Mouse (Mus musculus) embryonic facial prominence, embryonic 15.5 days (tissue): Measurements from ENCODE around the gene Mal. TPM values are rescaled to one million over a fixed set of nuclear protein-coding genes. Genes with fewer than 3 reads are reported as not detected.

Experiments
- ATAC-seq: fragments of 200-750 bp; cut with Nextera tagmentation; 2 replicates; pipeline ENCODE4 v1.8.0; 2017; ENCODE audit warnings: low read depth, moderate TSS enrichment; ENCODE audit not compliant: insufficient number of reproducible peaks, low FRiP score, low TSS enrichment
- H3K27ac ChIP-seq: fragments of 300-500 bp; sonication (generic); replicated peaks from 2 replicates; pipeline ENCODE4 v1.5.1; 2015; ENCODE audit warnings: mild to moderate bottlenecking, inconsistent platforms
- H3K27me3 ChIP-seq: fragments of 300-500 bp; sonication (generic); 2 replicates; pipeline ENCODE4 v1.6.1; 2015; ENCODE audit warnings: inconsistent platforms
- H3K36me3 ChIP-seq: fragments of 300-500 bp; sonication (generic); 2 replicates; pipeline ENCODE4 v1.6.1; 2015; ENCODE audit warnings: mild to moderate bottlenecking, inconsistent platforms
- H3K4me1 ChIP-seq: fragments of 300-500 bp; sonication (generic); 2 replicates; pipeline ENCODE4 v1.6.1; 2015; ENCODE audit warnings: inconsistent platforms
- H3K4me2 ChIP-seq: fragments of 300-500 bp; sonication (generic); replicated peaks from 2 replicates; pipeline ENCODE4 v1.6.1; 2015; ENCODE audit warnings: mild to moderate bottlenecking, inconsistent platforms
- H3K4me3 ChIP-seq: fragments of 300-500 bp; sonication (generic); replicated peaks from 2 replicates; pipeline ENCODE4 v1.5.1; 2015; ENCODE audit warnings: mild to moderate bottlenecking, inconsistent platforms
- H3K9ac ChIP-seq: fragments of 300-500 bp; sonication (generic); 2 replicates; pipeline ENCODE4 v1.6.1; 2015; ENCODE audit warnings: inconsistent platforms
- H3K9me3 ChIP-seq: fragments of 300-500 bp; sonication (generic); replicated peaks from 2 replicates; pipeline ENCODE4 v1.6.1; 2016; ENCODE audit warnings: inconsistent platforms
- WGBS: fragments of 180-500 bp; shearing (Covaris S2); methylation state at CpG from one replicate; pipeline ENCODE4 v1.1.7; 2015; 5-methylcytosine and 5-hydroxymethylcytosine counted together
- polyA plus RNA-seq: library from polyadenylated mRNA; unstranded; fragments of >200 nt; fragmentation: Nextera tagmentation; extraction: Ambion mirVana; gene quantifications from 2 replicates; pipeline ENCODE4 v1.2.1, GENCODE M21; 2015

The Mal gene
- polyA plus RNA-seq = 68.0 and 73.1 TPM in 2 replicates

DNA sequence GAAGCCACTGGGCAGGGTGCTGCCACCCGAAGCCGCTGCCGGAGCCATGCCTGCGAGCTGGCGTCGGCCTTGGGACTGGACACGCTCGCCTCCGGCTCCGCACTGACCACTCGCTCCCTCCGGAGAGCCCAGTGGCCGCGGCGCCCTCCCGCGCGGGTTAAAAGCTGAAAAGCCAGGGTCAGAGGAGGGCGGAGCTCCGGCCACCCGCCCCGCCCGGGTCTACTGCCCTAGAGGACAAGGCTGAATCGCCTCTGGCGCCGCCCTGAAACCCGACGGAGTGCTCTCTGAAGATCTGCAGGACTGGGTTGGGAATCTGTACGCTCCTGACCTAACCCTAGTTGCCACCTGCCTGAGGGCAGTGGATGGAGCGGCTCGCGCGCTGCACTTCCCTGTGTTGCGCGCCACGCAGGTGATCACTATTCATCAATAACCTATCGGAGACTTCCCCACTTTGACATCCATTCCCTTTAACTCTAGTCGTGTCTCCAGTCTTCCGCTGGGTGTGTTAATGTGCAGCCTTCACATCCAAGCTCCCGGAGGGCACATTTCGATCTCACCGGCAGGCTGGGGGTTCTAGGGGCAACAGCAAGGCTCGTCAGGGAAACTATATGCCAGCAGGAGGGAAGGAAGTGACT is at the start of gene Mal:
Mal (minus strand) TSS at position 610 of the 635 bp plus-strand sequence.
- no peaks in the 10 kb centered on the region for H3K36me3 ChIP-seq
- WGBS = 1% methylated on average over 43 of the region's 43 CpGs
- H3K9me3 ChIP-seq = no peaks in the 10 kb centered on the region
- H3K4me3 ChIP-seq = peak within 1 kb of the TSS; percentile 26
- peak within 1 kb of the TSS; percentile 51 for H3K4me2 ChIP-seq
- ATAC-seq = no peak
- peaks cover 8% of the 10 kb centered on the region for H3K4me1 ChIP-seq
- H3K27ac ChIP-seq = no peak within 1 kb of the TSS
- H3K27me3 ChIP-seq = peaks cover 68% of the 10 kb centered on the region
- H3K9ac ChIP-seq = no peak within 1 kb of the TSS

DNA sequence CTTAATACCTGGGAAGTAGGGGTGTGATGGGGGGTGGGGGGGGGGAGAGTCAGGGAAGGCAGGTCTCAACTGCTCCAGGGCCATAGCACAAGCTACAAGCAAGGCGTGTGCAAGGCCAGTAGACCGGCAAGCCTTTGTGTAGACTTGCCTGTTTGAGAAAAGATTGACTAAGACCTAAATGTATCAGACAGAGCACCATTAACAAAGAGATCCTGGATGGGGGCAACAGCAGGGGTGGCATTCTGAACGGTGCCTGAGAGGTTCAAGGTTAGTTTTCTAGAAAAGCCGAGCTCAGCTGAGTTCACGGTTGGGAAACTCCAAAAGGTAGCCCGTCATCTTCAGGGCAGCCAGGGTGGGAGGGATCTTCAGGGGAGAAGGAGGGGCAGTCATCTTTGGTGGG is 48.8 kb upstream of the Mal start:
- ATAC-seq = no peak
- H3K4me2 ChIP-seq = no peak overlapping the region
- H3K9ac ChIP-seq = no peak overlapping the region
- H3K4me1 ChIP-seq = no peaks in the 10 kb centered on the region
- no peaks in the 10 kb centered on the region; the same call in 1 of the 2 replicates for H3K27me3 ChIP-seq
- H3K9me3 ChIP-seq = no peaks in the 10 kb centered on the region
- H3K27ac ChIP-seq = no peak overlapping the region
- no peak overlapping the region for H3K4me3 ChIP-seq
- WGBS = 79% methylated on average over 6 of the region's 6 CpGs
- H3K36me3 ChIP-seq = no peaks in the 10 kb centered on the region

DNA sequence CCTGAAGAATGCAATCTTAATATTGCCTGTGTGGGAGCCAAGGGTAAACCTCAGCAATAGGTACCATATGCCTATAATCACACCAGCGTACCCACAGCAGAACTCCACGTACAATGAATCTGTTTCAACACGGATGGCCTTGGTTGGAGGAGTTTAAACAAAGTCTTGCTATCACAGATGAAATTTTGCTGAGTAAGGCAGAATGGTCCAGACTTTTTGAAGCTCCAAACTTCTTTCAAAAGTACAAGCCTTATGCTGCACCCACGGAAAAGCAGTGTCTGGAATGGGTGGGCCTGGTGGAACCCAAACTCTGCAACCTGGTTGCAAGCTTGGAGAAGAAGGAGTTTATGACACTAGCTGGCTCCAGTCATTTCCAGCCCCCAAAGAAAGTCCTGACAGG is 32.7 kb upstream of the Mal start:
- ATAC-seq = no peak
- no peak overlapping the region for H3K27ac ChIP-seq
- H3K4me3 ChIP-seq = no peak overlapping the region
- H3K4me2 ChIP-seq = no peak overlapping the region
- H3K9ac ChIP-seq = no peak overlapping the region
- no peaks in the 10 kb centered on the region for H3K36me3 ChIP-seq
- H3K4me1 ChIP-seq = no peaks in the 10 kb centered on the region
- 51% methylated on average over 4 of the region's 4 CpGs for WGBS
- H3K9me3 ChIP-seq = no peaks in the 10 kb centered on the region
- no peaks in the 10 kb centered on the region for H3K27me3 ChIP-seq

DNA sequence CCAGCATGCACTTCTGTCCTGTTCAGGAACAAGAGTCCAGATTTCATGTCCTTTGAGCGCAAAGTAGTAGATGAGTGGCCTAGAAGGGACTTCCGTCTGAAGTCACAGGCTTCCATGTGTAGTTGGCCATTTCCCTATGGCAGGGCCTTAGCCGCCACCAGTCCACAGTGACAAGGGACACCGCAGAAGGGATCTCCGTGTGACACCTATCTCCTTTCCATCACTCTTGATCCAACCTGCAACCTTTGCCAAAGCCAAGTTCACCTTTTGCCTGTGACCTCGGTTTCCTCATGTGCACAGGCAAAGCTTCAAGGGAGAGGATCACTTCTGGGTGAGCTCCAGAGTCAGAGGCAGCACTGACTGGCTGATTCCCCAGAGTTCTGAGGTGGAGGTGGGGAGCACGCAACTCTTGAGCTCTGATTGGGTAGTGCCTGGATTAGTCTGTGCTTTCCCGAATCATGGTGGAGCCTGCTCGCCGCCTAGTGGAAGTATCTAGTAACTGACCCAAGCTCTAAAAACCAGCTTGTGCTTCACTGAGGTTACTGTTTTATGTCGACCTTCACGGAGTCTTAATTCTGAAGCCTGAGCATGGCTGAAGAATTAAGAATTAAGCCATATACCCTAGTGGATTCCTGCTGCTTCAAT is 27.3 kb upstream of the Mal start:
- Histone ChIP-seq H3K4me1 (no peaks in the 10 kb centered on the region), H3K9me3 (no peaks in the 10 kb centered on the region), H3K27me3 (no peaks in the 10 kb centered on the region), H3K9ac (no peak overlapping the region), H3K4me3 (no peak overlapping the region), H3K4me2 (no peak overlapping the region), H3K27ac (no peak overlapping the region), H3K36me3 (no peaks in the 10 kb centered on the region)
- ATAC-seq = 0 out of 2 replicates have a peak, but pooled peaks have one; percentile 57
- 39% methylated on average over 12 of the region's 12 CpGs for WGBS

DNA sequence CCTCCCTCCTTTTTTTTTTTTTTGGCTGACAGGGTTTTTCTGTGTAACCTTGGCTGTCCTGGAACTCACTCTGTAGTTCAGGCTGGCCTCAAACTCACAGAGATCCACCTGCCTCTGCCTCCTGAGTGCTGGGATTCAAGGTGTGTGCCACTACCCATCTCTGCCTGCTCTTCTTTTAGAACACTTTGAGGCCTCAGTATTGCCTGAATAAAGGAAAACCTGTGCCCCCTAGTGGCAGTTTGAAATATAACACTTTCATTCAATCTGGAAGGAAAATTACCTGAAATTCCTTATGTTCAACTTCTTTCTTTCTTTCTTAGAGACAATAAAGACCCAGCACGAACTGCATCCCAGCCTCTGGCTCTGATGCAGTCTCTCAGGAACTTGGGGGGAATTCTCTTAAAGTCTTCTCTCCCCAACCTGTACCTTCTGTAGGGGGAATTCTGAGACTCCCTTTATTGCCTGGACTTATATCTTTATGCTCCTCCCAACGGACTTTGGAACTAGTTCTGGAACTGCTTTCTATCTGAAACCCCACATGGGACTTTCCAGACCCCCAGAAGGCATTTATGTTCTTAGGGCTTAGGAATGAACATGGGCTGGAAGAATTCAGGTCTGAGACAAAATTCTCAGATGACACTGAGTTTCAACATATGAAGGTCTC is 11.5 kb upstream of the Mal start:
- Histone ChIP-seq H3K4me2 (no peak overlapping the region), H3K9ac (no peak overlapping the region), H3K27ac (no peak overlapping the region), H3K4me3 (no peak overlapping the region), H3K36me3 (no peaks in the 10 kb centered on the region), H3K4me1 (no peaks in the 10 kb centered on the region), H3K9me3 (no peaks in the 10 kb centered on the region), H3K27me3 (peaks cover 6% of the 10 kb centered on the region; the same call in 1 of the 2 replicates)
- 18% methylated on average over 2 of the region's 2 CpGs for WGBS
- no peak for ATAC-seq

DNA sequence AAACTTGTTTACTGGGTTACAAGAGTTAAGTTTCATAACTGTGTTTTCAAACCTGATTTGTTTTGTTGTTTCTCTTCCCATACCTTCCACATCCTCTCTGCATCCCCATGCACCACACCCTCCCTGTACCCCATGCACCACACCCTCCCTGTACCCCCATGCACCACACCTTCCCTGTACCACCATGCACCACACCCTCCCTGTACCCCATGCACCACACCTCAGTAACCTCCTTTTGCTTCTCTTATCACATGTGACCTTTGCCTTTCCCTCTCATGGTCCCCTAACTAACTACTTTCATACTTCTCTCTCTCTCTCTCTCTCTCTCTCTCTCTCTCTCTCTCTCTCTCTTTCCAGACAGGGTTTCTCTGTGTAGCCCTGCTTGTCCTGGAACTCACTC is 10.5 kb upstream of the Mal start:
- Histone ChIP-seq H3K9me3 (no peaks in the 10 kb centered on the region), H3K27ac (no peak overlapping the region), H3K36me3 (no peaks in the 10 kb centered on the region), H3K9ac (no peak overlapping the region), H3K27me3 (peaks cover 6% of the 10 kb centered on the region; the same call in 1 of the 2 replicates), H3K4me2 (no peak overlapping the region), H3K4me1 (no peaks in the 10 kb centered on the region), H3K4me3 (no peak overlapping the region)
- ATAC-seq = no peak

DNA sequence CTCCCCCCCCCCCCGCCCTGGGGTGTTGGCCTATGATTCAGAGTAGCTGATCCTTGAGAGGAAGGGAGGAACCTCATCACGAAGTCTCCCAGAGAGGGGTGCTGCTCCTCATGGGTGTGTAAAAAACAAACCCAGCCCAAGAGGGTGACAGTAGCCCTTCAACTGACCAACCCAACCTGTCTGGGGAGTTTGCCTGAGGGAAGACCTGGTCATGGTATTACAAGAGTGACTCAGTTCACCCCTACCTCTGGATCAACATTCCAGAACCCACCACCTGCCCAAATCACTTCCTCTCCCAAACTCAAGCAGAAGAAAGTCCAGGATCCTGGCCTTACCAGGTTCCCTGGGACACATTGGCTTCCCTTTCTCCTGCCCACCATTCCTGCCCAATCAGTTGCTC is 6.2 kb upstream of the Mal start:
- Histone ChIP-seq H3K9ac (no peak overlapping the region), H3K27ac (no peak overlapping the region), H3K4me1 (no peaks in the 10 kb centered on the region), H3K9me3 (no peaks in the 10 kb centered on the region), H3K4me3 (no peak overlapping the region), H3K27me3 (peaks cover 10% of the 10 kb centered on the region), H3K4me2 (no peak overlapping the region), H3K36me3 (no peaks in the 10 kb centered on the region)
- ATAC-seq = no peak
- WGBS = 52% methylated on average over 2 of the region's 2 CpGs

DNA sequence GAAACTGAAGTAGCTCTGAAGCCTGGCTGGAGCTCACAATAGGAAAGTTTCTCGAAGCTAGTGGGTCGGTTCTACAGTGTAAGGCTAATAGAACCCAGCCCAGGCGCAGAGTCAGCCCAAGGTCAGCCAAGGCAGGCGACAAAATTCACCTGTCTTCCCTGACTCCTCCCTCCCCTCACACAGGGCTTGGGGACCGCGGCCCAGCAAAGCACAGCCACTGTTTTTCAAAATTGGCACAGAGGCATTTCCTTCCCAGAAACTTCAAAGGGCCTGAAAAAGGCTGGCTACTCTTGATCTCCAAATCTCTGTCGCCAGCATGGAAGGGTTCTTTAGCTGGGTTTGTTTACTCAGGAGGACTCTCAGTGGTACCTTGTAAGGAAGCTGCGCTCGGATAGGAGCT is 1.1 kb downstream of the Mal start:
- H3K4me2 ChIP-seq = no peak overlapping the region
- H3K27me3 ChIP-seq = peaks cover 72% of the 10 kb centered on the region

DNA sequence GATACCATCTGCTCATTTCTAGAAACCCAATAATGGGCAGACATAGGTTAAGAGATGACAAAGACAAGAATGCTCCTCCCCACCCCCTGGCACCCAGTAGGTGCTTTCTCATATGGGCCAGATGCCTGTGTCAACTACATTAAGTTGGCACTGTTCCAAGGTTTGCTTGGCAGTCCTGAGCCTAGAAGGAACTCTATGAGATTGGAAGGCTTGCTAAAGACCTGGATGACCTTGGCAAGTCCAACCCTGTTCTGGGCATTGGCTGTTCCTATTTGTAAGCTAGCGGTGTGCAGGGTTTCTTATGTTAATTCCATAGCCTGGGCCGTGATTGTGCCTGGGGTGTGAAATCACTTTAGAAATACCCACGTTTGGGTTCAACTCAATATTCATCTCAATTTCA is 1.7 kb downstream of the Mal start:
- no peaks in the 10 kb centered on the region for H3K36me3 ChIP-seq
- H3K4me2 ChIP-seq = no peak overlapping the region
- H3K4me1 ChIP-seq = peaks cover 8% of the 10 kb centered on the region
- no peaks in the 10 kb centered on the region for H3K9me3 ChIP-seq
- H3K27me3 ChIP-seq = peaks cover 74% of the 10 kb centered on the region
- no peak overlapping the region for H3K4me3 ChIP-seq
- no peak for ATAC-seq
- H3K27ac ChIP-seq = no peak overlapping the region
- 58% methylated on average over 3 of the region's 3 CpGs for WGBS
- H3K9ac ChIP-seq = no peak overlapping the region

More for the DNA sequence above, 1.1 kb downstream of the Mal start:
- H3K9ac ChIP-seq = no peak overlapping the region
- WGBS = 3% methylated on average over 9 of the region's 9 CpGs
- H3K4me3 ChIP-seq = no peak overlapping the region
- H3K36me3 ChIP-seq = no peaks in the 10 kb centered on the region
- no peaks in the 10 kb centered on the region for H3K9me3 ChIP-seq
- ATAC-seq = no peak
- peaks cover 8% of the 10 kb centered on the region for H3K4me1 ChIP-seq
- H3K27ac ChIP-seq = no peak overlapping the region

DNA sequence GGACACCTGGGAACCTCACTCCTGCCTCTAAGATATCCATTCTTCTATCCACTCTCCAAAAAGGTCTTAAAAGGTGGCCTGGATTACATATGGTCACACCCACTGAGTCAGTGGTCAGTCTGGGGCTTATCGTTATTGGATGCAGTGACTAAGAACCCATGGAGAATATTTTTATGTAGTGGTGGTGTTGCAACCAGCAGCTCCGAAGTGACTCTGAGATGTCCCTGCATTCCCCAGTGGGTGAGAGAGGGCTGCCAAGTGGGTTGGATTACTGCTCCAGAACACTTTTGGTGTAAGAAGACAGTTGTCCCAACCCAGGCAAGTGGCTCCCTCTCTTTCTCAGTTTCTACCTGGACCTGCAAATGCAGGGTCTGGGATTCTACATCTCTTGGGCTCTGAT is 3.7 kb downstream of the Mal start:
- no peak for ATAC-seq
- no peak overlapping the region for H3K9ac ChIP-seq
- H3K27me3 ChIP-seq = peaks cover 65% of the 10 kb centered on the region
- no peak overlapping the region for H3K27ac ChIP-seq
- H3K4me3 ChIP-seq = no peak overlapping the region
- WGBS = 83% methylated on average over 2 of the region's 2 CpGs
- H3K4me1 ChIP-seq = peaks cover 8% of the 10 kb centered on the region
- no peaks in the 10 kb centered on the region for H3K9me3 ChIP-seq
- no peak overlapping the region for H3K4me2 ChIP-seq
- no peaks in the 10 kb centered on the region for H3K36me3 ChIP-seq

DNA sequence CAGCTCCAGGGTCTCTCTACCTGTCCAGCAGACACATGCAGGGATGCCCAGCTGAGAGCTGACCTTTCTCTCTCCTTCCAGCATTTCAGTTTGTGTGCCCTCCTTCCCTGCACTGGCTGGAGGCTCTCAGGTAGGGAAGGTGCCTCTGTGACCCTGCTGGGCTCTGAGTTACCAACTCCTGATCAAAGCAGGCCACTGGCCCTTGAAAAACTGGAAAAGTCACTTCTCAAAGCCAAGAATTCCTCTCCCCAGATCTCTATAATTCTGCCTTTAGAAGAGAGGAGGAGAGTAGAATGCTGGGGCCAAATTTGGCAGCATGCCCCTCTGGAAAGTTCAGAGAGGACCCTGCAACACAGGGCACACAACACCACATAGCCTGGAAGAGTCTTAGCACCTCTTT is 4.2 kb downstream of the Mal start:
- H3K9ac ChIP-seq = no peak overlapping the region
- no peak overlapping the region for H3K4me3 ChIP-seq
- no peak overlapping the region for H3K4me2 ChIP-seq
- H3K9me3 ChIP-seq = no peaks in the 10 kb centered on the region
- ATAC-seq = no peak
- peaks cover 8% of the 10 kb centered on the region for H3K4me1 ChIP-seq
- H3K27ac ChIP-seq = no peak overlapping the region
- no peaks in the 10 kb centered on the region for H3K36me3 ChIP-seq
- peaks cover 60% of the 10 kb centered on the region for H3K27me3 ChIP-seq
